Mouse (Mus musculus) forebrain, embryonic 15.5 days (tissue): ENCODE data around the gene Bpifa2. TPM values are rescaled to one million over a fixed set of nuclear protein-coding genes. Genes with fewer than 3 reads are reported as not detected.
"Not testable (repeated sequence)": the region's sequence is repeated elsewhere in the genome, so short reads cannot be mapped to it uniquely, and the experiment has no call there.

Experiments
- ATAC-seq: fragments of 200-750 bp; cut with Nextera tagmentation; replicated peaks from 2 replicates; pipeline ENCODE4 v1.8.0; 2017; ENCODE audit warnings: mild to moderate bottlenecking, moderate TSS enrichment, moderate library complexity
- H3K27ac ChIP-seq: fragments of 300-500 bp; sonication (generic); replicated peaks from 2 replicates; pipeline ENCODE4 v1.5.1; 2015; ENCODE audit warnings: mild to moderate bottlenecking, inconsistent platforms
- H3K27me3 ChIP-seq: fragments of 300-500 bp; sonication (generic); 2 replicates; pipeline ENCODE4 v1.6.1; 2015; ENCODE audit warnings: inconsistent platforms
- H3K36me3 ChIP-seq: fragments of 300-500 bp; sonication (generic); 2 replicates; pipeline ENCODE4 v1.6.1; 2015; ENCODE audit warnings: mild to moderate bottlenecking, inconsistent platforms
- H3K4me1 ChIP-seq: fragments of 300-500 bp; sonication (generic); 2 replicates; pipeline ENCODE4 v1.6.1; 2015; ENCODE audit warnings: inconsistent platforms
- H3K4me2 ChIP-seq: fragments of 300-500 bp; sonication (generic); replicated peaks from 2 replicates; pipeline ENCODE4 v1.6.1; 2015; ENCODE audit warnings: mild to moderate bottlenecking, inconsistent platforms
- H3K4me3 ChIP-seq: fragments of 300-500 bp; sonication (generic); 2 replicates; pipeline ENCODE4 v1.5.1; 2015; ENCODE audit warnings: mild to moderate bottlenecking, inconsistent platforms
- H3K9ac ChIP-seq: fragments of 300-500 bp; sonication (generic); replicated peaks from 2 replicates; pipeline ENCODE4 v1.6.1; 2015; ENCODE audit warnings: mild to moderate bottlenecking, inconsistent platforms
- H3K9me3 ChIP-seq: fragments of 300-500 bp; sonication (generic); 2 replicates; pipeline ENCODE4 v1.6.1; 2016; ENCODE audit warnings: inconsistent platforms
- WGBS: fragments of 180-500 bp; shearing (Covaris S2); methylation state at CpG from one replicate; pipeline ENCODE4 v1.1.7; 2015; ENCODE audit warnings: mixed read lengths; 5-methylcytosine and 5-hydroxymethylcytosine counted together
- polyA plus RNA-seq: library from polyadenylated mRNA; unstranded; fragments of >200 nt; fragmentation: Nextera tagmentation; extraction: Ambion mirVana; gene quantifications from 2 replicates; pipeline ENCODE4 v1.2.1, GENCODE M21; 2015

The Bpifa2 gene
- polyA plus RNA-seq, 1 experiment from 2014 or later = not detected

- H3K27ac ChIP-seq = no peak overlapping the region
- no peaks in the 10 kb centered on the region for H3K27me3 ChIP-seq
- H3K9me3 ChIP-seq = no peaks in the 10 kb centered on the region
- H3K4me1 ChIP-seq = no peaks in the 10 kb centered on the region
- 97% methylated on average over 1 of the region's 1 CpGs for WGBS
- H3K36me3 ChIP-seq = no peaks in the 10 kb centered on the region
- H3K4me2 ChIP-seq = no peak overlapping the region
- H3K9ac ChIP-seq = no peak overlapping the region
- ATAC-seq = no peak
- H3K4me3 ChIP-seq = no peak overlapping the region
Measured at GRCm38 (mm10) chr2:154017990-154018389, 9.9 kb downstream of the Bpifa2 start.

GRCm38 (mm10) chr2:154024676-154025075, 16.6 kb downstream of the Bpifa2 start:
- not testable (repeated sequence) for H3K9ac ChIP-seq, H3K4me2 ChIP-seq, H3K4me3 ChIP-seq, H3K4me1 ChIP-seq, ATAC-seq, H3K36me3 ChIP-seq, H3K9me3 ChIP-seq, H3K27ac ChIP-seq, H3K27me3 ChIP-seq
- WGBS = 80% methylated on average over 4 of the region's 4 CpGs

DNA sequence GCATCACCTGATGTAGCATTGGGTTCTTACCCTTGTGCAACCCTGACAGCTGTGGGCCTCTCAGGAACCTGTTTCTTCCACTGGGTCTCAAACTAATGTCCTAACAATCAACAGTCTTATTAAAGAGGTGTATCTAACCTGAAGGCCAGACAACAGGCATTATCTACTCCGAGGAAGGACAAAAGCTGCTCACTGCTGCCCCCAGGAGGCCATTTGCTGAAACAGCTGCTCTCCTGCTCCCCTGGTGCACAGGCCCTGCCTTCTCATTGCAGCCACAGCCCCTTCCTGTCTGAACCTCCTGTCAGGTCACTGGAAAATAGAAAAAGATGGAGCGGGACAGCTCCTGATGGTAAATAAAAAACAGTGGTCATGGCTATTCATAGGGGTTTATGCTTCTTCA, 30.9 kb downstream of the Bpifa2 start:
- H3K36me3 ChIP-seq = no peaks in the 10 kb centered on the region
- no peak overlapping the region for H3K4me2 ChIP-seq
- no peaks in the 10 kb centered on the region for H3K27me3 ChIP-seq
- no peak overlapping the region for H3K4me3 ChIP-seq
- no peaks in the 10 kb centered on the region for H3K4me1 ChIP-seq
- H3K9ac ChIP-seq = no peak overlapping the region
- ATAC-seq = no peak
- no peaks in the 10 kb centered on the region for H3K9me3 ChIP-seq
- 53% methylated on average over 2 of the region's 2 CpGs for WGBS
- H3K27ac ChIP-seq = no peak overlapping the region

GRCm38 (mm10) chr2:154044743-154045142, 36.7 kb downstream of the Bpifa2 start:
- Histone ChIP-seq H3K4me3 (no peak overlapping the region), H3K27ac (no peak overlapping the region), H3K27me3 (no peaks in the 10 kb centered on the region), H3K4me2 (no peak overlapping the region), H3K4me1 (no peaks in the 10 kb centered on the region), H3K9me3 (no peaks in the 10 kb centered on the region), H3K36me3 (no peaks in the 10 kb centered on the region), H3K9ac (no peak overlapping the region)
- ATAC-seq = no peak
- WGBS = 83% methylated on average over 3 of the region's 3 CpGs

DNA sequence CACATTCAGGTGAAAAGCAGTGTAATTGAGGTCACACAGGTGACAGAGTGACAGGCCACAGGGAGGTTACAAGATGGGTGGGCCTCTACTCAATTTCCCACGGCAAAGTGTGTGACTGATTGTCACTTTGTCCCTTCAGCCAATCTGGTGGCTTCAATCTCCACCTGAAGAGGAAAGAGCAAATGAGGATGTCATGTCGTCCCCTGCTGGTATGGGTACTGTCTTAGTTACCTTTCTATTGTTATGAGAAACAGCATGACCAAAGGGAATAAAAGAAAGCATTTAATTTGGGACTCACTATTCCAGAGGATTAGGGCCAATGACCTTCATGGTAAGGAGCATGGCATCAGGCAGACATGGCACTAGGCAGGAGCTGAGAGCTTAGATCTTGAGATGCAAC, 50.6 kb downstream of the Bpifa2 start:
- 65% methylated on average over 2 of the region's 2 CpGs for WGBS
- ATAC-seq = no peak
- Histone ChIP-seq H3K36me3 (no peaks in the 10 kb centered on the region), H3K9me3 (no peaks in the 10 kb centered on the region), H3K27ac (no peak overlapping the region), H3K4me1 (no peaks in the 10 kb centered on the region), H3K27me3 (no peaks in the 10 kb centered on the region), H3K4me2 (no peak overlapping the region), H3K9ac (no peak overlapping the region), H3K4me3 (no peak overlapping the region)

Other genes with a start within 250 kb of the Bpifa2 start
- gene Efcab8, start 228.3 kb upstream of the Bpifa2 start, polyA plus RNA-seq = not detected in 2 replicates
- not detected in 2 replicates for gene Sun5, start 137.2 kb upstream of the Bpifa2 start, polyA plus RNA-seq
- not detected in 2 replicates for gene Bpifb2, start 133.2 kb upstream of the Bpifa2 start, polyA plus RNA-seq
- gene Bpifb6, start 107.9 kb upstream of the Bpifa2 start, polyA plus RNA-seq = not detected in 2 replicates
- gene Bpifb3, start 90.0 kb upstream of the Bpifa2 start, polyA plus RNA-seq = not detected in 2 replicates
- not detected in 2 replicates for gene Bpifb4, start 70.1 kb upstream of the Bpifa2 start, polyA plus RNA-seq
- not detected in 2 replicates for gene Bpifa6, start 33.3 kb upstream of the Bpifa2 start, polyA plus RNA-seq
- not detected in 2 replicates for gene Bpifa3, start 122.1 kb downstream of the Bpifa2 start, polyA plus RNA-seq
- not detected in 2 replicates for gene Bpifa1, start 134.6 kb downstream of the Bpifa2 start, polyA plus RNA-seq
- not detected in 2 replicates for gene Bpifa5, start 154.3 kb downstream of the Bpifa2 start, polyA plus RNA-seq
- gene Bpifb1, start 182.6 kb downstream of the Bpifa2 start, polyA plus RNA-seq = 0.31 and 0.33 TPM in 2 replicates
- 0.43 TPM in 1 of 2 replicates, not detected in the other for gene Bpifb5, start 215.5 kb downstream of the Bpifa2 start, polyA plus RNA-seq
- gene Bpifb9a, start 249.6 kb downstream of the Bpifa2 start, polyA plus RNA-seq = not detected in 2 replicates